Mouse (Mus musculus) brown adipose tissue, adult 24 weeks (tissue): ENCODE data around the gene Mthfsd. TPM values are rescaled to one million over a fixed set of nuclear protein-coding genes. Genes with fewer than 3 reads are reported as not detected.
A peak's percentile ranks its signal among the peaks of the same experiment; 100 is the strongest.

Experiments used
- H3K27ac ChIP-seq: fragments of 200-500 bp; replicated peaks from 2 replicates; pipeline ENCODE4 v1.5.1; 2012; ENCODE audit warnings: low read depth, mild to moderate bottlenecking, low read length
- H3K4me1 ChIP-seq: fragments of 200-500 bp; 2 replicates; pipeline ENCODE4 v1.6.1; 2012; ENCODE audit warnings: low read length, mixed read lengths; ENCODE audit not compliant: control insufficient read depth, insufficient read depth, insufficient read length
- H3K4me3 ChIP-seq: fragments of 200-500 bp; 2 replicates; pipeline ENCODE4 v1.5.1; 2012; ENCODE audit warnings: low read depth, mild to moderate bottlenecking, low read length, moderate library complexity; ENCODE audit not compliant: insufficient read depth
- polyA plus RNA-seq: library from polyadenylated mRNA; stranded (reverse); fragments of >200 nt; gene quantifications from 2 replicates; pipeline ENCODE4 v1.2.4, GENCODE M21; 2012; ENCODE audit not compliant: missing spikeins, insufficient read depth, insufficient read length

Mthfsd gene
- polyA plus RNA-seq, 1 experiment, result 32.1 TPM

DNA sequence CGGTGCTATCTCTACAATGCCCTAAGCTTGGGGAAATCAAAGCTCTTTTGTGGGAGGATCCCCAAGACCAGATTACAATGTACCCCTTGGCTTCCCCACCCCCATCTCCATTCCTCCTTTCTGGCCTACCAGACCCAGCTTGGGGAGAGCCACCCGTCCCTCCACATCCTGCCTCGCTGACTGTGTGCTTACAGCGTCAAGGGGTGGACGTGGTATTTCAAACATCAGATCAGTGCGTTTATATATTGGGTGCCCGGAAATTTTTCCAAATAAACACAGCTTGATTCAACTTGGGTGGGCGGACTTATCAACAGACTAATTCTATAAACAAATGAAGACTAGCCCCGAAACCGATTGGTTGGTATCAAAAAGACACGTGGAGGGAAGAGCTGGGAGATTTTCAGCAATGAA, 19.1 kb upstream of the Mthfsd start:
- no peak overlapping the region for H3K27ac ChIP-seq

DNA sequence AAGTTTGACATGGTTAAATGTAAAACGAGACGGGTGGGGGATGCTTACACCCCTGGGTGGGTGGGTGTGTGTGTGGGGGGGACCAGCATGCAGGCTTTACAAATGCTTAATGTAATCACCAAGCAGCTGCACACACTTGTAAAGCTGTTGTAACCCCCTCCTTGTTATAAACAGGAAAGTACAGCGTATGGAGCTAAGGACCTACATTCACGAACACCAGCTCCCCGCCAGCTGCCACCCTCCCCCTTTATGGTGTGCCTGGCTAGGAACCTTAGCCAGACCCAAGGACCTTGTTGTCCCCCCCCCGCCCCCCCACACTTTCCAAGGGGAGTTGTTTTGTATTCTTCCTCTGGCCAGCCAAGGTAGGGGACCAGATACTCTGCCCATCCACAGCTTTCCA, 18.5 kb upstream of the Mthfsd start:
- H3K4me1 ChIP-seq, result peaks cover 4% of the 10 kb centered on the region; the same call in 1 of the 2 replicates
- no peak overlapping the region for H3K4me3 ChIP-seq
- no peak overlapping the region for H3K27ac ChIP-seq

More for the DNA sequence above, 19.1 kb upstream of the Mthfsd start:
- H3K4me3 ChIP-seq, result no peak overlapping the region
- peaks cover 4% of the 10 kb centered on the region; the same call in 1 of the 2 replicates for H3K4me1 ChIP-seq

DNA sequence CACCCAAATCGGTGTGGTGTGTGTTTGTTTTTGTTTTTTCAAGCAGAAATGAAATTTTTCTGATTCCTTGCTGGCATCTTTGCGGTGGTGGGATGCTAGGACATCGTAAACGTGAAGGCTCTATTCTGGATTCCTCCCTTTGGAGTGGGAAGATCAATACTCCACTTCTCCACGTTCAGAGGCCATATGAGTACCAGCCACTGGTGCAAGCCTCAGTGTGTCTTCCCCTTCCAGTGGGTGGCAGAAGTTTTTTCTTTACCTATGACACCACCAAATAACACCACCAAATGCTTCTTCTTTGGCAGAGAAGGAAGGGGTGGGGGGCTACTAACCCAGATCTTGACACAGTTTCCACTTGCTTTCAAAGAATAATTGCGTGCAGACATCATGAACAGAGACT, 18.0 kb upstream of the Mthfsd start:
- Histone ChIP-seq H3K4me3 (no peak overlapping the region; the same call in 1 of the 2 replicates), H3K27ac (no peak overlapping the region), H3K4me1 (peaks cover 4% of the 10 kb centered on the region; the same call in 1 of the 2 replicates)

DNA sequence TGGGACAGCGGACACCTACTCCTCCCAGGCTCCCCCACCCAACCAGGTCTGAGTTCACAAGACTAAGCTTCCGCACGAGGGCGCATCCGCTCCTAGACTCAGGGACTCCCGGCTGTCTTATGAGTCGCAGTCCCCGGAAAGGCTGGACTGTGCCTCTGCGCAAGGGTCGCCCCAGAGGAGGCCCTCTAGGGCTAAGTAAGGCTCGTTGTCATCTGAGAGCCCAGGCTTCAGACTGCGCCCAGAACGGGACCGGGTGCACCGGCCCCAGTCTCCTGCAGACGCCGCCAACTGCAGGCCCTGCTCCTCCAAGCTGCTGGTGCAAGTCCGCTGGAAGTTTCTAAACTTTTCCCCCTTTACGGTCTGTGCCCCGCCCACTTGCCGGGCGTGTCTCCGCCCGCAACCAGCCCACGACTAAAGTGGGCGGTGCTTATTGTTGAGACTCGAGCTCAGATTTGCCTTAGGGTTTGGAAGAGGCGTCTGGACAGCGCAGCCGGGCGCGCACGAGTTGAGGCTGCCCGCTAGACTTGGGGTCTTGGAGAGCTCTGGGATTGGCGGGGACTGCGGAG, 17.2 kb upstream of the Mthfsd start:
- Histone ChIP-seq H3K27ac (no peak overlapping the region), H3K4me3 (peak overlapping the region; percentile 43)

DNA sequence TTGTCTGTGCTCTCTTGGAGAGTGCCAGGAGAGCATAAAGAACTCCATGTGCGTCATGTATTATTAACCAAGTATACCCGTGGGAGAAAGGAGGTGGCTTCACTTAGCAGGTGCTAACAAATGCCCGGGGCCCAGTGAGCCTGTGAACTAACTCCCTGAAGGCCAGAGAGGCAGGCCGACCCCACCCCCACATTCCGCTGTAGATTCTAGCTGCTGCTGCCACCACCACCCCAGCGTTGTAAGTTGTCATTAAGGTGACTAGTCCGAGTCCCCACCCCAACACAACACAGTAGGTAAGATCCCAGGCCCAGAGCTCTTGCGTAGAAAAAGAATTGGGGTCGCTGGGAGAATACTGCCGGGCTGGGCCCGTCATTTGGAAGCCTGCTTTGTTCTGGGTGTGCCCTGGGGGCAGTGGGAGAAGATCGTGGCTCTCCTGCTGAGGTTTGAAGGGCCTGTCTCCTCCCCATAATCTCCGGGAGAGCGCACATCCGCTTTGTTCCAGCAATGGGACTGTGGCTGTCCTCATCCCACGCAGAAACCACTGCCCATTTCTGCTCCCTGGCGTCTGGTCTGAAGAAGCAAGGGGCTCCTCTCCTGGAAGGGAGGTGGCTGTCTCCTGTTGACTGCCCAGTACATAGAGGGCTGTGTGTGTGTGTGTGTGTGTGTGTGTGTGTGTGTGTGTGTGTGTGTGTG, 16.5 kb upstream of the Mthfsd start:
- Histone ChIP-seq H3K4me1 (peaks cover 4% of the 10 kb centered on the region; the same call in 1 of the 2 replicates), H3K4me3 (no peak overlapping the region), H3K27ac (no peak overlapping the region)

More for the DNA sequence above, 17.2 kb upstream of the Mthfsd start:
- peaks cover 4% of the 10 kb centered on the region; the same call in 1 of the 2 replicates for H3K4me1 ChIP-seq

DNA sequence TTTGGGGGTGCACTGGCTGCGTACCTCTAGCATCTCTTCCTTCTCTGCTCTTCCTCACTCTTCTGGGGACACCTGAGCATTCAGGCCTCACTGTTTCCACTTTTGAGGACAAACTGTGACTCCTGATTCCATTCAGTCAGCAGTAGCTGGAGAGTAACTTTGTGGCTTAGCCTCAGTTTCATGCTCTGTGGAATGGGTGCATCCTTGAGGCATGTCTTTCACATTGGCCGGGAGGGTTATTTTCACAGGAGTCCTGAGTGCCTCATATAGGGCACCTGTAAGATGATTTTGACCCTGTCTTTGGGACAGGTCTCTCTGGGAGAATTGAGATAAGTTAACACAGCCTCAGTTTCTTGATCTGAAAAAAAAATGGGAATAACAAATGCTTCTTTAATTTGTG, 14.9 kb upstream of the Mthfsd start:
- H3K27ac ChIP-seq, result no peak overlapping the region
- no peak overlapping the region for H3K4me3 ChIP-seq
- H3K4me1 ChIP-seq, result peaks cover 4% of the 10 kb centered on the region; the same call in 1 of the 2 replicates

DNA sequence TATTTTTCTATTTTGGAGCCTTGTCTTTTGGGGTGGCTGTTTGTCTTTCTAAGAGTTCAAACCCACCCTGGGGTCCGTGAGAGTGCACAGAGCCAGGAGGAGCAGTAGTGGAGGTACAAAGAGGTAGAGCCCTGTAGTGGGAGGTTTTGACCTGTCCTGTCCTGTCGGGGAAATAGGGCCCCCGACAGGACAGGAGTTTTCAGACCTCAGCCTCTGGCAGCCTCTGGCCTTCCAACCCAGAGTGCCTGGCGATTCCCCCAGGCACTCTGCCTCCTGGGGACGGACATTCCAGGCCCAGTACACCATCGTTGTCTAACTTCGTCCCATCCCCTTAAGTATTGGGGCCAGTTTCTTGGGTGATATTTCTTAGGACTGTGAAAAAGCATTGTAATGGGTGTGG, 14.2 kb upstream of the Mthfsd start:
- Histone ChIP-seq H3K4me3 (no peak overlapping the region), H3K27ac (no peak overlapping the region), H3K4me1 (0 out of 2 replicates have a peak, but pooled peaks cover 4% of the 10 kb centered on the region)

DNA sequence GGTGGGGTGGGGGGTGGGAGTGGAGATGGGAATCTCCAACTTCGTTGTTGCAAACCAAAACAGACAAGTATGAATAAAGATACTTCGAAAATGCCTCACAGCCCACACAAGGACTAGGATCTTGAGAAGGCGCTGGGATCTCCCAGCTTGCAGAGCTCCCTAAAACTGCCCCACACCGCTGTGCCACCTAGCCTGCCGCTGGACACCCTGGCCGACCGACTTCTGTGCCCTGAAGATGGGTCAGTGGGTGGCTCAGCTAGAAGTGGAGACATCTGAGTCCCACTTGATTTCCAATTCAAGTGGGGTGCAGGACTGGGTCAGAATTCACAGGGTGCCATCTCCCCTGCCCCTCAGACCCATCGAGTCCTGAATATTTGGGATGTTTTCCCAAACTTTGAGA, 13.5 kb upstream of the Mthfsd start:
- 0 out of 2 replicates have a peak, but pooled peaks cover 4% of the 10 kb centered on the region for H3K4me1 ChIP-seq
- no peak overlapping the region for H3K27ac ChIP-seq
- H3K4me3 ChIP-seq, result no peak overlapping the region

DNA sequence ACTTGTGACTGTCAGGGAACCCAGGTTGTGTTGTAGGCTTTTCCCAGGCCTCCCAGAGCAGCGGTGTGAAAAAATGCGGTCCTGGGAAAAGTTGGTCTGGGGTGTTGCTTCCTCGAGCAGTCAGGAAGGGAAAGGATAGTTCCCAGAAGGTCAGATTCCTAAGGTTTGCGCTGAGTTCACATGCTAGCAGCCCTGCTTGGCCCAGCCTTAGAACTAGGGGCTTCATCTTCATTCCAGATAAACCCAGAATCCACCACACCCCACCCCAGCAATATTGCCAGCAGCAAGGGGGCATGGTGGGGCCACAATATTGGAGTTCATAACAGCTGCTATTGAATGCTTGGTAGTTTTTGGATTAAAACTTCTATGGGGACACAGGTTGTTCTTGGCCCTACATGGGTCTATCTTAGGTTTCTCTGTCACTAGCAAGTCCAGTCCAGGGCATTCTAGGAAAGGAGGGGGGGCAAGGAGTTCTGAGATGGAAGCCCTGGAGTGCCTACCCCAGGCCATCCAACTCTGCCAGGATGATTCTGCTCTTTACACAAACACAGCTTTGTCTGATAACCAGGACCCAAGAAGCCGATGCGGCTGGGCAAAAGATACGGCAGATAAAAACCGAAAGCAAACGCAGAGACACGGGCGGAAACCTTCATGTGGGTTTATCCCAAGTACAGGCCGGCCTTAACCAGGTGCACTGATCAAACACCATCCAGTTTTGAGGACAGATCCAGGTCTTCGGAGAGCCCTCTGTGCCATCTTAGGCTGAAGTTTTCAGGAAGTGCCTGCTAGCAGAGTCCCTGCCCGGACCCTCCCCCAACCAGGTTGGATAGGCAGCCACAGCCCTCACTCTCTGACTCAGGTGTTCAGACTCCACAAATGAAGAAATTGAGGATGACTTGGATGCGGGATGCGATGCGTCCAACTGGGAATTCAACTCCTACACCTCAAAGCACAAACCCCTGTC, 12.5 kb upstream of the Mthfsd start:
- Histone ChIP-seq H3K27ac (no peak overlapping the region), H3K4me3 (no peak overlapping the region), H3K4me1 (0 out of 2 replicates have a peak, but pooled peaks cover 4% of the 10 kb centered on the region)

DNA sequence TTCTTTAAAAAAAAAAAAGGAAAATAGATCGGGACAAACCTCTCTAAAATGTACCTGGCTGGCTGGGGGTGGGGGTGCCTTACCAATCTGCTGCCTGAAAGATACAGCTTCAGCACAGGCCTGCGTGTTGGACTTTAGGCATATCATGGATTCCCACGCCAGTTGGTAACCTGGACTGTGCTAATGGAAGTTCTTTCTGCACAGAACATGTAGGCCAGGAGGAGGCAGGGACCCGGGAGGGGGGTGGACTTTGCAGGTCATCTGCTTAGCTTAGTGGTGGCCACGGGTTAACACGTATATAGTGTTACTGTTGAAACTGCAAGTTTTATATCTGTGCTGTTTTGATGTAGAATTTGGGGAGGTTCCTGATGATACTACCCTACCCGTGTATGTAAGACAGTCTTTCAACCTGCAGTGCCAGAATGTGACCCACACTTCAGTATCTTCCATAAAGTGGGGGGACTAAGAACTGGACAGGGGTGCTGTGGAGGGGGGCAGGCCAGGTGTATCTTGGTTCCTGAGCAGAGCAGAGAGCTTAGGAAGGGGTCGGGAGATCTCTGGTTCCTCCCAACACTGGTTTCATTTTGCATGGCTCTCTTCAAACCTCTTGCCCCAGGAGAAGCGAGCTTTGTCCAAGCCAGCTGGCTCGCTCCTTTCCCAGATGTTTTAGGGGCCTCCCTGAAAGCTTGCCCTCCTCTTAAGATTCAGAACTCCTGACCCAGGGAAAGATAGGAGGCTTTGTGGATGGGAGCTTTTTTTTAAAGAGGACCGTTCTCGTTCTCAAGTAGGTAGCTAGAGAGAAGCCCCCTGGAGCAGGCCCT, 11.7 kb upstream of the Mthfsd start:
- H3K4me3 ChIP-seq, result no peak overlapping the region
- no peak overlapping the region for H3K27ac ChIP-seq

DNA sequence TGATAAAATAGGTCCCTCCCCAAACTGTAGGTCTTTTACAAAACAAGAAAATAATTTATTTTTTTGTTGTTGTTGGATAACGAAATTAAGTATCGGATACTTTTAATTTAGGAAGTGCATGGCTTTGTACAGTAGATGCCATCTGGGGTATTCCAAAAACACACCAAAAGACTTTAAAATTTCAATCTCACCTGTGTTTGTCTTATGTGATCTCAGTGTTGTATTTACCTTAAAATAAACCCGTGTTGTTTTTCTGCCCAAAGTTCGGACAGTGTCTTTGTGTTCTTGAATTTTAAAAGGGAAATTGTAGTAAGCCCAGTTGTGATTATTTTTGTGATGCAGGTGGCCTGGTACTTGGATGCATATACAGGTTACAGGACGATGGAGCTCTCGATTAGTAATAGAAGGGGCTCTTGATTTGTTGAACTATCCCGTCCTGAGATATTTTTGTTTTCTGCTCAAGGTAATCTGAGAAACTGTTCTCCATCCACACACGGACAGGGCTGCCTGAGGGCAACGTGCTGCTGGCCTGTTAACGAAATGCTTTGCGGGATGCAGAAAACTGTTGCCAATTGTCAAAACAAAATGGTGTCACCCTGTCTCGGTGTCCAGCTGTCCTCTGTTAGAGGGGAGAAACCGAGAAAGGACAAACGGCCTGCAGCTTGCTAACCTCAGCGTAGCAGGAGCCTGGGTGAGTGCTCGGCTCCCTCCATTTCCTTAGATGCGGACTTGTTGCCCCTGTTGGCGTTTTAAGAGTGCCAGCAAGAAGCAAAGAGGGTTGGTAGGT, 10.6 kb upstream of the Mthfsd start:
- no peak overlapping the region for H3K4me3 ChIP-seq
- H3K27ac ChIP-seq, result no peak overlapping the region

More for the DNA sequence above, 11.7 kb upstream of the Mthfsd start:
- H3K4me1 ChIP-seq, result no peaks in the 10 kb centered on the region

DNA sequence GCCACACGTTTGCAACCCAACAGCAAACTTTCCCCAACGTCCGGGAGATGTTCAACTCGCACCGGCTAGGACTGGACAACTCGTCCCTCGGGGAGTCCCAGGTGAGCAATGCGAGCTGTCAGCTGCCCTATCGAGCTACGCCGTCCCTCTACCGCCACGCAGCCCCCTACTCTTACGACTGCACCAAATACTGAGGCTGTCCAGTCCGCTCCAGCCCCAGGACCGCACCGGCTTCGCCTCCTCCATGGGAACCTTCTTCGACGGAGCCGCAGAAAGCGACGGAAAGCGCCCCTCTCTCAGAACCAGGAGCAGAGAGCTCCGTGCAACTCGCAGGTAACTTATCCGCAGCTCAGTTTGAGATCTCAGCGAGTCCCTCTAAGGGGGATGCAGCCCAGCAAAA, 9.7 kb upstream of the Mthfsd start:
- no peak overlapping the region for H3K4me3 ChIP-seq
- H3K27ac ChIP-seq, result no peak overlapping the region
- H3K4me1 ChIP-seq, result no peaks in the 10 kb centered on the region

More for the DNA sequence above, 10.6 kb upstream of the Mthfsd start:
- no peaks in the 10 kb centered on the region for H3K4me1 ChIP-seq

DNA sequence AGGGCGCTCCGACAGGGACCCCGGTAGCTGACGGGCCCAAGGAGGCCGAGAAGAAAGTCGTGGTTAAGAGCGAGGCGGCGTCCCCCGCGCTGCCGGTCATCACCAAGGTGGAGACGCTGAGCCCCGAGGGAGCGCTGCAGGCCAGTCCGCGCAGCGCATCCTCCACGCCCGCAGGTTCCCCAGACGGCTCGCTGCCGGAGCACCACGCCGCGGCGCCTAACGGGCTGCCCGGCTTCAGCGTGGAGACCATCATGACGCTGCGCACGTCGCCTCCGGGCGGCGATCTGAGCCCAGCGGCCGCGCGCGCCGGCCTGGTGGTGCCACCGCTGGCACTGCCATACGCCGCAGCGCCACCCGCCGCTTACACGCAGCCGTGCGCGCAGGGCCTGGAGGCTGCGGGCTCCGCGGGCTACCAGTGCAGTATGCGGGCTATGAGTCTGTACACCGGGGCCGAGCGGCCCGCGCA, 9.0 kb upstream of the Mthfsd start:
- Histone ChIP-seq H3K4me3 (peak overlapping the region; percentile 75), H3K27ac (no peak overlapping the region), H3K4me1 (no peaks in the 10 kb centered on the region)
